23 mouse cellular contexts compared by ENCODE assay signal in genomic region chr2:125594786-125595185, GRCm38 (mm10).
"Had no signal": no experiment of that assay in that cellular context is flagged by ENCODE, and none has a peak within 500 bp of the region (broad histone marks: within the 10 kb centered on the region; RNA-seq: fewer than 3 reads in every experiment).

No protein-coding gene starts in this region.

- DNase-seq: gastrocnemius, adult 2 months; gastrocnemius, postnatal 10 days; gastrocnemius, postnatal 25 days; heart, adult 2 months; heart, postnatal 10 days; heart, postnatal 4 days; kidney, adult 18-20 months; kidney, adult 8-10 months; kidney, postnatal 14 days; kidney, postnatal 36 days; layer of hippocampus, adult 9-11 months; layer of hippocampus, postnatal 36 days; left cerebral cortex, postnatal 4 days had no signal

- ATAC-seq: inflammation-experienced regulatory T-cells, adult 6 months; intestine, embryonic 15.5 days; intestine, postnatal 0 days; liver, embryonic 12.5 days had no signal

- H3K9me3 ChIP-seq: heart, embryonic 12.5 days; hindbrain, embryonic 13.5 days; hindbrain, embryonic 15.5 days; intestine, embryonic 15.5 days; limb, embryonic 13.5 days; limb, embryonic 15.5 days; liver, embryonic 12.5 days had no signal

- H3K4me1 ChIP-seq: heart, embryonic 12.5 days; hindbrain, embryonic 13.5 days; hindbrain, embryonic 15.5 days; intestine, embryonic 15.5 days; limb, embryonic 13.5 days; limb, embryonic 15.5 days; liver, embryonic 12.5 days had no signal

- H3K27me3 ChIP-seq: heart, embryonic 12.5 days; hindbrain, embryonic 13.5 days; hindbrain, embryonic 15.5 days; intestine, embryonic 15.5 days; limb, embryonic 13.5 days; limb, embryonic 15.5 days; liver, embryonic 12.5 days had no signal

- H3K4me2 ChIP-seq: heart, embryonic 12.5 days; hindbrain, embryonic 13.5 days; hindbrain, embryonic 15.5 days; intestine, embryonic 15.5 days; limb, embryonic 13.5 days; limb, embryonic 15.5 days; liver, embryonic 12.5 days had no signal

- H3K4me3 ChIP-seq: gastrocnemius, adult 2 months; heart, adult 2 months; heart, embryonic 12.5 days; hindbrain, embryonic 13.5 days; hindbrain, embryonic 15.5 days; intestine, embryonic 15.5 days; limb, embryonic 13.5 days; limb, embryonic 15.5 days; liver, embryonic 12.5 days had no signal

- H3K27ac ChIP-seq: gastrocnemius, adult 2 months; heart, adult 2 months; hindbrain, embryonic 13.5 days; hindbrain, embryonic 15.5 days; intestine, embryonic 15.5 days; limb, embryonic 13.5 days; limb, embryonic 15.5 days; liver, embryonic 12.5 days; liver, embryonic 14.5 days had no signal

- H3K9ac ChIP-seq: heart, embryonic 12.5 days; hindbrain, embryonic 13.5 days; hindbrain, embryonic 15.5 days; intestine, embryonic 15.5 days; limb, embryonic 13.5 days; limb, embryonic 15.5 days; liver, embryonic 12.5 days; liver, embryonic 14.5 days had no signal
